Mouse (Mus musculus) kidney, postnatal 14 days (tissue): ENCODE data around the gene Spdye4a.

Source experiments
- DNase-seq: peaks from one replicate; pipeline ENCODE4 v3.0.0; 2022; ENCODE audit warnings: mixed read lengths

Spdye4a gene

DNA sequence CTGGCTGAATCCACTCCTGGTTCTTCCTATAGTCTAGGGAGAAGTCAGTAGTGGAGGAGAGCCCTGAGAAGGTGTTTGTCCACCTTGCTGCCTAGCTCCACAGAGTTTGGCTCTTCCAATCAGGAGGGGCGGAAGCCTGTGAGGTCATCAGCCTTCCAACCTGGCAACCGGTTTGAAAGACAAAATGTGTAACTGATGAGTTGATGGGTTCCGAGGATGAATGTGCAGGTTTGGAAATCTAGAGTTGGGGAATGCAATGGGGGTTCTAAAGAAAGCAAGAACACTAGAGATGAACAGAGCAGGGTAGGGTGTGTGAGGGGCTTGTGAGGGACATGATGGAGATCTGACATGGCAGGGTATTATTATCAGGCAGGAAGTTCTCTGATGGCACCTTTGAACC is at the start of gene Spdye4a:
Gene Spdye4a, minus strand, starts transcription at position 101 of the 400 bp plus-strand sequence.
- DNase-seq: no peak

DNA sequence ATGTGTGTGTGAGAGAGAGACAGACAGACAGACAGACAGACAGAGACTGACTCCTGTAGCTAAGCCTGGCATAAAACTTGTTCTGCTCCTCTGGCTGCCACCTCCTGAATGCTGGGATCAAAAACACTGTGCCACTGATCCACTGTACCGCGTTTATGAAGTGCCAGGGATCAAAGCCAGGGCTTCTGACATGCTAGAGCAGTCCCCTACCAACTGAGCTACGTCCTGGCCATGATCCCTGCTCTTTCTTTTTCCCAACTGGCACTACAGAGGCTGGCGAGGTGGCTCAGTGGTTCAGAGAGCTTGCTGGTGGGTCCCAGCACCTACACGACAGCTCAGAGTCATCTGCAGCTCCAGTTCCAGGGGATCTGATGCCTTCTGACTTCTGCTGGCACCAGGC is 49.1 kb upstream of the Spdye4a start:
- DNase-seq: no peak

GRCm38 (mm10) chr5:143272540-143273330 is 46.0 kb upstream of the Spdye4a start:
- no peak for DNase-seq

GRCm38 (mm10) chr5:143272108-143272507 is 45.4 kb upstream of the Spdye4a start:
- DNase-seq: no peak

DNA sequence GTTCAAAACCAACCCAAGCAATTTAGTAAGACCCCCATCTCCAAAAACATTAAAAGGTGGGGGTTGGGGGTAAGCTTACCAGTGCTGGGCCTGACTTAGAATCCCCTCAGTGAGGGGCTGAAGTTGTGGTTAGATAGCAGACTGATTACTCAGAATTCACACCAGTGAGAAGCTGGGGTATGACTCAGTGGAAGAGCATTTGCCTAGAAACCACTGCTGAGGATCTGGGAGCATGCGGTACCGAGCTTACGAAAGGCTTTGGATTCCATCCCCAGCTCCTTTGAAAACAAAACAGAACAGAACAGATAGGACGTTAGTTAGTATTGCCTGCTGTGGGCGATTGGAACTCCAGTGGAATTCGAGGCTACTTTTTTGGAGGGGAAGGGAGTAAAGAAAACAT is 45.0 kb upstream of the Spdye4a start:
- no peak for DNase-seq

GRCm38 (mm10) chr5:143270151-143270519 is 43.4 kb upstream of the Spdye4a start:
- no peak for DNase-seq

GRCm38 (mm10) chr5:143269363-143270150 is 42.9 kb upstream of the Spdye4a start, which contains the start of gene Zfp316:
TSS of gene Zfp316 (minus strand) at chr5:143270022.
- DNase-seq: peak; percentile 83

DNA sequence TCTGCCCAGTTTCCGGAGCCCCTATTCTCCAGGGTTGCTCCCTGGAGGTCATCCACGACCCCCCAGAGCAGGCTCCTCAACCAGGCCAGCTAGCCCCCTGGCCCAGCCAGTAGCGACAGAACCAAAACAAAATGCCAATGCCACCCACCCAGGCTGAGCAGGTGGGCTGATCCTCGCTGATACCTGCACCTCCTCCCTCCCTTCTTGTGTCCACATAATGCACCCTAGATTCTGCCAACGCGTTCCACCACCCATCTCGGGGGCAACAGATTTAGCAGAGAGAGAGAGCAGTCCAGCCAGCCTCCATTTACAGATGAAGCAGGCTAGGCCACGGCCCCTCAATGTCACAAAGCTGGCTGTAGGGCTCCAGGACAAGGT is 42.3 kb upstream of the Spdye4a start:
- DNase-seq: no peak

DNA sequence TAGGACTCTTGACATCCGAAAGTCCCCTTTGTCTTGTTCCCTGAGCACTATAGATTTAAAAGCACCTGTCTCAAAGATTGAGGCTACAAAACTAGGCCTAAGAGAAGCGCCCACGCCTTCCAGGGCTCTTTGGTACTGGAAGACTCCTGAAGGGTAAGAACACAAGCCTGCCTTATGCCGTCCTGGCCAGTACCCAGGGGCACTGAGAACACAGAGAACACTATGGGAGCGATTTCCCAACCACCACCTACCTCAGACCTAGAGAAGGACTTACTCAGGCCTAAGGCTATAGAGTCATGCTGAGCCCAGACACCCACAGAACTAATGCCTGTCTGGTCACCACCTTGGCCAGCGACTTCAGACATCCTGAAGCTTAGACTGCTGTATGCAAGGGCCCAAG is 40.1 kb upstream of the Spdye4a start:
- no peak for DNase-seq

- DNase-seq: no peak
These were observed 38.7 kb upstream of the Spdye4a start for GRCm38 (mm10) chr5:143265409-143265808.

GRCm38 (mm10) chr5:143264689-143265088 is 38.0 kb upstream of the Spdye4a start:
- DNase-seq: no peak

DNA sequence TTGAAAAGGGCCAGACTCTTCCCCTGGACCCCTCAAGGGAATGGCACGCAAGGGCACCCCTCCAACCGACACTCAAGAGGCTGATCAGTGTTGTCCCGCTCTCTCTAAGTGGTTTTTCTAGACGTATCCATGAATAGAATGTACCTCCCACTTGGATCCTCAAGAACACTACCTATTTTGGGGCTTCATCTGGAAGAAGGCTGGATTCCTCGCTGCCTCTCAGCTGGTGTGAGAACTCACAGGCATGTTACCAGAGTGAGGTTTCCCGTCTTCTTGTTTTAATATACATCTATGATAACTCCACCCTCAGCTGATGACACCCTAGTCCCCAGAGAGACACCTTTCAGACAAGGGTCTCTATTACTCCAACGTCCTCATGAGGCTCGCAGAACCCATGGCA is 34.9 kb upstream of the Spdye4a start:
- DNase-seq: no peak

DNA sequence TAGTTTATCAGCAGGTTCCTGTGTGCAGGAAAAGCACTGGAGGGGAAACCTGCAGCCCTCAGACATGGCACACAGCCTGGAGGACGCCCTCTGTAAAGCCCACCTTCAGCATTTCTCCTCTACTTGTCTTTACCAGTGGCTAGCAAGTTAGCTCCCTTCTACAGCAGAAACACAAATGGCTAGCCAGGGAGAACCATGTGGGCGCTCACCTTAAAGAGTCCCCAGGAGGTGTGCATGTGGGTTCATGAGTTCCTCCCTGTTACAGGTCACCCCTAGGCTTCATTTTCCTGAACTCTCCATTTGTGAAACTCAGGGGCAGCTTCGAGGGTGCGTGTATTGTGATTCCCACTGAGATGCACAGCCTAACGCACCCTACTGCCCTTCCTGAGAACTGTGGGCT is 29.1 kb upstream of the Spdye4a start:
- no peak for DNase-seq

- no peak for DNase-seq
These were observed 28.4 kb upstream of the Spdye4a start for GRCm38 (mm10) chr5:143255131-143255519.

GRCm38 (mm10) chr5:143254487-143255130 is 27.9 kb upstream of the Spdye4a start:
- no peak for DNase-seq

DNA sequence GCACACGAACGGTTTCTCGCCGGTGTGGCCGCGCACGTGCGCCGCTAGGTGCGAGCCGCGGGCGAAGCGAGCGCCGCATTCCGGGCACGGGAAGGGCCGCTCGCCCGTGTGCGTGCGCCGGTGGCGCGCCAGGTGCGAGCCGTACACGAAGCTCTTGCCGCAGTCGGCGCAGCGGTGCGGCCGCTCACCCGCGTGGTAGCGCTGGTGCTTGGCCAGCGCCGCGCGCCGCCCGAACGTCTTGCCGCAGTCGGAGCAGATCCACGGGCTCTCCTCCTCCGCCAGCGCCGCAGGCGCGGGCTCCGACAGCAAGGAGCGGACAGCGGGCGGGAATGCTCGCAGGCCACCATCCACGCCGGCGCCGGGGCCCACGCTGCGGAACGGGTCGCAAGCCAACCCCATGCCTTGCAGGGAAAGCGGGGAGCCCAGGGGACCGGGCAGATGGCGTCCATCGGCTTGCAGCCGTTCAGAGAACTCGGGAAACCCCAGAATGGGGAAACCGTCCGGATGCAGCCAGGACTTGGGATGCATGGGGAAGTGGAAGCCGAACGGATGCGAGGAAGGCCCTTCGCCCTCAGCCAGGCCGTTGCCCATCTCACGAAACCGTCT is 27.3 kb upstream of the Spdye4a start:
- DNase-seq: no peak

GRCm38 (mm10) chr5:143253186-143253880 is 26.6 kb upstream of the Spdye4a start:
- no peak for DNase-seq

DNA sequence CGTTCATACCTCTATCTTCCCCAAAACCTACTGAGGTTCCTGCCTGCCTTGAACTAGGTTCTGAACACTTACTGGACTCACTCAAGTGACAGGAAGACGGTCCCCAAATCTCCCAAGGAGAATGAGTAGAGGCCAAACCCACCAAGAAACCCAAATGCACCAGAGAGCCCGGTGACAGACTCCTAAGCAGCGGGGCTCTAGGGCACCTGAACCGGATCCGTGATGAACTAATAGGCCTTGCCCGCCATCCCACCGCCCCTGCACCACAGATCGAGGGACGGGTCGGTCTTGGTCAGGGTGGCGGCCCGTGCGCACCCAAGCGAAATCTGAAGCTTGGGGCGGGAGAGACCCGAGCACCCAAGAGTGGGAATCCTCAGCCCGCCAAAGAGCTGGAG is 26.1 kb upstream of the Spdye4a start:
- DNase-seq: no peak

- DNase-seq: no peak
These were observed 25.3 kb upstream of the Spdye4a start for GRCm38 (mm10) chr5:143252039-143252438.

GRCm38 (mm10) chr5:143244926-143245325 is 18.2 kb upstream of the Spdye4a start:
- DNase-seq: no peak

GRCm38 (mm10) chr5:143236036-143236435 is 9.3 kb upstream of the Spdye4a start:
- no peak for DNase-seq

DNA sequence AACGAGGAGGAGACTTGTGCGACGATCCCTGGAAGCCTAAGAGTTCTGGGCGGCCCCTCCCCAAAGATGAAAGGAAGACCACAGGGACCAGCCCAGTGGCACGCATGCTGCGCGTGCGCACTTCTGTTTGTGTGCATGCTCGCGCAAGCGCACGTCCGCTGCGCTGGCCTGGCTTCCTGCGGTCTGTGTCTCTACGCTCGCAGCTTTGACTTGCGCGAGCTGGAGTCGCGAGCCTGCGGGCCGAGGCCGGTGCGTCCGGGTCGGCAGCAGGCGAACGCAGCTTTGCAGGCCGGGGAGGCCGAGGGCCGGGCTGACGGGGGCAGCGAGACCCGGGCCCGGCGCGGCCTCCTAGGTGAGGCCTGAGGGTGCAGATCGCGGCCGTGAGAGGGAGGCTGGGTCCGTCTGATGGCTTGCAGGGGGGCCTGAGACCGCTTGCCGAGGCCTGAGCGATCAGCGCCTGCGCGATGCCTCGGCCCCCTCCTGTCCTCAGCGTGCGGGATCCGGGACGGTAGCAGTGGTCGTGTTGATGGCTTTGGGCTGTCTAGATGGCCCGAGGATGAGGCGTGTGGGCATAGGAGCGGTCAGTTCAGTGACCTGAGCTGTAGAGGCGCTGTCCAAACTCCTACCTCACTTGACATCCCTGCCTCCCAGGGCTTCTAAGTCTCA is 8.5 kb upstream of the Spdye4a start, which contains the start of gene Zfp12:
Gene Zfp12, plus strand, starts transcription at position 136 of the 666 bp plus-strand sequence.
- DNase-seq: peak; percentile 98
